Mouse (Mus musculus) spleen, adult 2 months (tissue): ENCODE results near the gene Fgd5.

Source experiments
- CTCF ChIP-seq: fragments of 200-500 bp; IDR thresholded peaks from 2 replicates; pipeline ENCODE4 v1.5.1; 2011; ENCODE audit warnings: mild to moderate bottlenecking, inconsistent platforms; ENCODE audit not compliant: insufficient read depth, insufficient read length, insufficient replicate concordance; ENCODE audit errors: extremely low read depth
- POLR2A ChIP-seq: fragments of 200-500 bp; IDR thresholded peaks from 2 replicates; pipeline ENCODE4 v1.6.1; 2011; ENCODE audit warnings: low read depth, low read length, inconsistent platforms

DNA sequence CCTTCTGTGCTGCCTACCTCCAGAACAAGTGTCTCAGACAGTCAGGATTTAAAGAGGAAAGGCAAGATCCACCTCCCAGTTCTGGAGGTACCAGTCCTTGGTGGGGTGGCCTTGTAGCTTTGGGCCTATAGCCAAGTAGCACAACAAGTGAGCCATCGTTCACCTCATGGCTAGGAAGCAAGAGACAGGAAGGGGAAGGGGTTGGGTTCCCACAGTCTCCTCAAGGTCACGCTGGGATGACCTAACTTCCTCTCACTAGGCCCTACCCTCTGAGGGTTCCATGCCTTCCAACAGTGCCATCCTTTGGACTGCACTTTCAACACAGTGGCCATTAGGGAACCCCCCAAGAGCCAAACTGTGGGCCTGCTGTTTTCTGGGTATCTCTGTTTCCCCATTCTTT lies 84.8 kb downstream of the Fgd5 start:
- no peak for TF ChIP-seq POLR2A
- no peak for TF ChIP-seq CTCF
